Mouse (Mus musculus): ENCODE measurements around the gene Tbx3.

Gene Tbx3

GRCm38 (mm10) chr5:119662326-119662725, 8.1 kb upstream of the Tbx3 start:
- no peak for DNase-seq

DNA sequence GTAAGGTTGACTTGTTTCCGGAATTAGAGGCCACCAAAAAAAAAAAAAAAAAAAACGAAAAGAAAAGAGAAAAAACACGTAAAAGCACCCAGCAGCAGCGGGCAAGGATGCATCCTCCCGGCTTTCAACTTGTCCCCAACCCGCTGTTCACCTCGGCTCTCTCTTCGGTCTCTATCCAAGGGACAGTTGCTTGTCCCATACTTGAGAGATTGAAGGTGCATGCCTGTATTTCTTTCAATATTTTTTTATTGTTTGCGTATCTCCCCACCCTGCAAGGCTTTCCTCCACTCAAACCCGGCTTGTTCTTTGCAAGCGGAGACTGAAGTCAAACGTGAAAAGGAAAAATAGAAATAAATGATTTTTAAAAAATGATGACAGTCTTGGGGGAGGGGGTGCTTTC, 7.7 kb upstream of the Tbx3 start:
- DNase-seq, result no peak

DNA sequence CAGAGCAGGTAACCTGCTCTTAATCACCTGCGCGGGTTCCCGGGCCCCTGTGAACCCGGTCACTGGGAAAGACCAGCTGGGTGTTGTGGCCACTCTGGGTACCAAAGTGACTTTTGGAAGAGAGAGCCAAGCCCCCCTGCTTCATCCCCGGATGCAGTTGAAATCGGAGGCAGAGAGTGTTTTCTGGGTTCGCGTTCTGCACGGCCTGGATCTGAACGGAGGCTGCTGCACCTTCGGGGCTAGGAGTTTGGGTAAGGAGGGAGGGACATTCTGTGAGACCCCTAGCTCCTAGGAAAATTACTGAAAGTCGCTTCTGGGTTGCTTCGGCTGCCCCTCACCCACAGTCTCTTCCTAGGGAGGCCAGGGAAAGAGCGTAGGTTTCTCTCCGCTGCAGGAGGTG, 7.2 kb upstream of the Tbx3 start:
- DNase-seq, result no peak

GRCm38 (mm10) chr5:119663747-119664146, 6.7 kb upstream of the Tbx3 start:
- no peak for DNase-seq

DNA sequence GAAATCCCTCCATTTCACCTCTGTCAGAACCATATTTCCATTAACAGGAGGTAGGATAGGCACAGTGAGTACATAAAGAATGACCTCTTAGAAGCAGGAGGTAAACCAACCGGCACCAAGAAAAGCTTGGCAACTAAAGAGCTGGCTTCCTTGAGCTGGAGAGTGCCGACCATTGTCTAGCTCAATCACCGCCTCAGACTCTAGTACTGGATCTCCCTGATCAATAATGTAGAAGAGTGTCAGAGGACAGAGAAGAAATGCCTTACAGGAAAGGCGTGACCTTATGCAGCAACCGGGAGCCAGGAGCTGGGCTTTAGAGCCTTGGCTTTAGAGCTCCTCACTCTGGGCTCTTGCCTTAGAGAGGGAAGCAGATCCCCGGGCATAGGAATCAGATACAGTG, 4.7 kb upstream of the Tbx3 start:
- DNase-seq, result no peak

DNA sequence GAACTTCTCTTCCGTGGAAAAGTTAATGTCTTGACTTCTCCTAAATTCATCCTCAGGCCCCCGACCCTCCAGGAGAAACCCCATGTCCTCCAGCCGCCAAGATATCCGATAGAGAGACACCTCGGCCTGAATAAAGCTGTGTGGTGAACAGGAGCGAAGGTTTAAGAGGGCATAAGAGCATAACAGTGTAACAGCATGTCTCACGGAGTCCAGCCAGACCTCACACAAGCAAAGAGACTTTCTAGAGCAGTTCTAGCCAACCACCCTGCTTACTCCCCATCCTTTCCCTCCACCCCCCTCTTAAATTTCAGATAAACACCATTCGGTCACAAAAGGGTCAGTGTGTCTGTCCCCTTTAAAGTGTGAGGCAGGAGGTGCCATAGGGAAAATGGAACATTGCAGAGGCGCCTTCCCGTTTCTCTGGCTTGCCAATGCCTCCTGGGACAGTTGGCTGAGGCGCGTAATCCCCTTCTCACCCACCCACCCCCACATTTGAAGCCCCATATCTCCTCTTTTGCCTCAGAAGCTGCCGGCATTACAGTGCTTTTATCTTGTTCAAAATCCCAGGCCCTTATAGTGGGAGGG, 3.0 kb upstream of the Tbx3 start:
- DNase-seq, result no peak

- DNase-seq, result no peak
Observed at GRCm38 (mm10) chr5:119668191-119668912, 2.1 kb upstream of the Tbx3 start.

GRCm38 (mm10) chr5:119668913-119669411, 1.5 kb upstream of the Tbx3 start:
- no peak for DNase-seq

GRCm38 (mm10) chr5:119669741-119670565, 516 bp upstream of the Tbx3 start:
- peak; percentile 62 for DNase-seq

DNA sequence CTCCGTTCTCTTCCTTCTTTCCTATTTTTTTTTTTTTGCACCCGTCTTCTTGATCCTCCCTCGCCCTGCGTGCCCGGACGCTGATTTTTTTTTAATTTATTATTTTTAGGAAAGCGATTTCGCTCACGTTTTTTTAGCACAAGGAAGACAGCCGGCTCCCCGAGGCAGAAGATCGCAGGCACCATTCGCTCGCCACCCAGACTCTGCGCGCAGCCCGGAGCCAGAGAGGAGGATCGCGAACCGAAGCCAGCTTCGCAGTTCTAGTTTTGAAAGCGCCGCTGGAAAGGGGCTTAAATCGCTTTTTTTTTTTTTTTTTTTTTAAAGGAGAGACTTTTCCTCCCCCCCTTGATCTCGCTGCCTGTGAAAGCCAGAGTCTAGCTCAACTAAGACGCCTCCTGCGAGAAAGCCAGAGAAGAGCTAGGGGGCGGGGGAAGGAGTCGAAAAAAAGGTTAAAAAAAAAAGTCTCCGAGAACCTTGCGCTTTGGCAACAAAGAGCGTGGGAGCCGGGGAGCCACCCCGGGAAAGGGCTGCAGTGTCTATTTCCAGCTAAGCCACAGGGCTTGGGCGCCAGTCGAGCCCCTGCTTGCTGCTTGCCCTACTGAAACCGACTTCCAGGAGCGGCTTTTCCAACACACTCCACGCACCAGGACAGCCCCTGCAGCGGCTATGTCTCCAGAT, 794 bp downstream of the Tbx3 start:
- DNase-seq, result peak; percentile 58

- peak; percentile 63 for DNase-seq
Observed at GRCm38 (mm10) chr5:119671965-119672347, 1.5 kb downstream of the Tbx3 start.

- DNase-seq, result no peak
Observed at GRCm38 (mm10) chr5:119672348-119672983, 2.0 kb downstream of the Tbx3 start.

DNA sequence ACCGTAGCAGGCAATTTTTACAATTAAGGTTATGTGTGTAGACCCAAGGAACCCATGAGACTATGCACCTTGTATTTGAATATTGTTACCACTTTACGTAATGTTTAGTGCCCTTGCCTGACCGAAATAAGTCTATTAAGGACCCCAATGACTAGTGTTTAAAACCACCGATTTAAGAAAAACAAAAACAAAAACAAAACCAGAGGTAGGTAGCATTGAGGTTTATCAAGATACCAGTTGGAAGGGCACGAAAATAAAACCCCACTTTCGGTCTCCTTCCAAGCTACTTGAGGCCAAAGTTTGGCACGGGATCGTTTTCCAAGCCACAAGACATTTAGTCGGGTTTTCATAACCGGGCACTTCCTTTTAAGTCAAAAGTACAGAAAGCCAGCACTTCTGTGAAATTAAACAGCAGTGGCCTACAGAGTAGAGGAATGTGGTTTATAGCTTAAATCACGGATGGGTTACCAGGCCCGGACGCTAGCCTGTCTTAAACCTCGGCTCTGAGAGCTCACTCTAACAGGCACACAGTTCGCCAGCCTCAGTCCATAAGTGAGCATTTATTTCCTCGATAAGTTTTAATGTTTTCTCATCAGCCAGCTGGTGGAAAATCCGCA, 2.6 kb downstream of the Tbx3 start:
- no peak for DNase-seq

GRCm38 (mm10) chr5:119673716-119674605, 3.5 kb downstream of the Tbx3 start:
- no peak for DNase-seq

DNA sequence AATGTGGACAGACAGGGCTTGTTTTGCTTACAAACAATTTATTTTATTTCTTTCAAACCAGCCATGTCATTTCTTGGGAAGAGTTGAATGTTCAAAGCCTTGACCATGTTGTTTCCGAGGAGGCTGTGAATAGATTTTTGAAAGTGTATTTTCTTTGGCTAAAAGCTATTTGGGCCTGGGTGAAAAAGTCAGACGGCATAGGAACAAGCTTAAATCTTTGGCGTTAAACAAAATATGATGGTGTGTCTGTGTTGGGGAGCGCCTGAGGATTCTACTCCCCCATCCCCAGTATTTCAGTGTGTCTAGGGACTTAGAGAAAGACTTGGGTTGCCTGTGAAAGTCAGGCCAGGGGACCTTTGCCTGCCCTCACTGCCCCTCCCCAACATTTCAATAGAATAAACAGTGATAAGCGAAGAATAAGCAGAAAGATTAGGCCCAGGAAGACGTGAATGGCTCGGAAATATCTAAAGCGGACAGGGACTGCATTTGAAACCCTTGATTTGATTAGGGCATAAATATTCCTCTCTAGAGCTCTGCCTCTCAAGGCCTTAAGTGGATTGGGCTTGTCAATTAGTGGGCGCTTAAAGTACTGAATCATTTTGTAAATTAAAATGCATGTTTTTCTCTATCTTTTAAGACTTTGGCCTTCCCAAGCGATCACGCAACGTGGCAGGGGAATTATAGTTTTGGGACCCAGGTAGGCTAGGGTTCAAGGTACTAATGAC, 4.3 kb downstream of the Tbx3 start:
- no peak for DNase-seq

DNA sequence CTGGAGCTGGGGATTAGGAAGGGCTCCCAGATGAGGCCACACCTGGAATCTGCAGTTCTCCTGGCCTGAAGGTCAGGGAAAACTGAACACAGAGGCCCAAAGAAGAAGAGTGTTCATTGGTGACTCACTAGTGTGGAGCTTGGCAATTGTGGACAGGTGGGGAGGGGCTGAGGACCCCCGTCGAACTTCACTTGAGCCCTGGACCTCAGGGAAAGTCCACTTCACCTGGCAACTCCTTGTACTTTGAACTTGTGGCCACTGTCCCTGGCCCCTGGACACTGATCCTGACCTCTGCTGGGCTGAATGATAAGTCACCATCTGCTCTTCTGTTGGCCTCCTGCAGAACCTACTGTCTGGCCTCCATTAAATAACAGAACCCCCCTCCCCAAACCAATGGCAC, 5.8 kb downstream of the Tbx3 start:
- DNase-seq, result no peak

- no peak for DNase-seq
Observed at GRCm38 (mm10) chr5:119678516-119678915, 8.0 kb downstream of the Tbx3 start.

DNA sequence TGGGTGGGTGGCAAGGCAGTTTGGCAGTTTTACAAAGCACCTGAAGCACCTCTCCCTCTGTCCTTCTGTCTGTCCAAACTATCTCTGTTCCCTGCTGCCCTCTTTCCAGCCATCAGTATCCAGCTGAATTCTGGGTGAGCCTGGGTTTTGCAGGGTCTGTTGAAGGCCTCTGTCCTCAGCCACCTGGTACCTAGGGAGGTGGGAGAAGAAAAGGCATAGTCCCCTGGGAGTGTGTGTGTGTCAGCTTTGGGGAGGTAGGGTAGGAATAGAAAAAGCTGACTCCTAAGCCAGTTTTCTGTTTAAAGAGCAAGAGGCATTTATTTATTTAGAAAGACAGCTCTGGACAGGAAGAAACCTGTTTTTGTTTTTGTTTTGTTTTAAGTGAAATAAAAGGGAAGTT, 8.6 kb downstream of the Tbx3 start:
- no peak for DNase-seq

GRCm38 (mm10) chr5:119679614-119680328, 9.3 kb downstream of the Tbx3 start:
- no peak for DNase-seq

Data from kidney, postnatal 10 days (tissue).